Mouse (Mus musculus) embryonic facial prominence, embryonic 15.5 days (tissue): ENCODE measurements at regions not wholly inside any gene's neighbourhood (a gene's known extent, or its start where the extent isn't known, plus 50 kb on each side); places are given as distances from the start of the nearest gene placed in this dataset. TPM values are rescaled to one million over a fixed set of nuclear protein-coding genes. Genes with fewer than 3 reads are reported as not detected.

Experiments
- ATAC-seq: fragments of 200-750 bp; cut with Nextera tagmentation; 2 replicates; pipeline ENCODE4 v1.8.0; 2017; ENCODE audit warnings: low read depth, moderate TSS enrichment; ENCODE audit not compliant: insufficient number of reproducible peaks, low FRiP score, low TSS enrichment
- H3K27ac ChIP-seq: fragments of 300-500 bp; sonication (generic); replicated peaks from 2 replicates; pipeline ENCODE4 v1.5.1; 2015; ENCODE audit warnings: mild to moderate bottlenecking, inconsistent platforms
- H3K27me3 ChIP-seq: fragments of 300-500 bp; sonication (generic); 2 replicates; pipeline ENCODE4 v1.6.1; 2015; ENCODE audit warnings: inconsistent platforms
- H3K36me3 ChIP-seq: fragments of 300-500 bp; sonication (generic); 2 replicates; pipeline ENCODE4 v1.6.1; 2015; ENCODE audit warnings: mild to moderate bottlenecking, inconsistent platforms
- H3K4me1 ChIP-seq: fragments of 300-500 bp; sonication (generic); 2 replicates; pipeline ENCODE4 v1.6.1; 2015; ENCODE audit warnings: inconsistent platforms
- H3K4me2 ChIP-seq: fragments of 300-500 bp; sonication (generic); replicated peaks from 2 replicates; pipeline ENCODE4 v1.6.1; 2015; ENCODE audit warnings: mild to moderate bottlenecking, inconsistent platforms
- H3K4me3 ChIP-seq: fragments of 300-500 bp; sonication (generic); replicated peaks from 2 replicates; pipeline ENCODE4 v1.5.1; 2015; ENCODE audit warnings: mild to moderate bottlenecking, inconsistent platforms
- H3K9ac ChIP-seq: fragments of 300-500 bp; sonication (generic); 2 replicates; pipeline ENCODE4 v1.6.1; 2015; ENCODE audit warnings: inconsistent platforms
- H3K9me3 ChIP-seq: fragments of 300-500 bp; sonication (generic); replicated peaks from 2 replicates; pipeline ENCODE4 v1.6.1; 2016; ENCODE audit warnings: inconsistent platforms
- WGBS: fragments of 180-500 bp; shearing (Covaris S2); methylation state at CpG from one replicate; pipeline ENCODE4 v1.1.7; 2015; 5-methylcytosine and 5-hydroxymethylcytosine counted together
- microRNA-seq: library from miRNA; unstranded; fragments of <30 nt; microRNA quantifications from one replicate; pipeline ENCODE4, GENCODE M21; 2016; ENCODE audit warnings: borderline number of aligned reads

DNA sequence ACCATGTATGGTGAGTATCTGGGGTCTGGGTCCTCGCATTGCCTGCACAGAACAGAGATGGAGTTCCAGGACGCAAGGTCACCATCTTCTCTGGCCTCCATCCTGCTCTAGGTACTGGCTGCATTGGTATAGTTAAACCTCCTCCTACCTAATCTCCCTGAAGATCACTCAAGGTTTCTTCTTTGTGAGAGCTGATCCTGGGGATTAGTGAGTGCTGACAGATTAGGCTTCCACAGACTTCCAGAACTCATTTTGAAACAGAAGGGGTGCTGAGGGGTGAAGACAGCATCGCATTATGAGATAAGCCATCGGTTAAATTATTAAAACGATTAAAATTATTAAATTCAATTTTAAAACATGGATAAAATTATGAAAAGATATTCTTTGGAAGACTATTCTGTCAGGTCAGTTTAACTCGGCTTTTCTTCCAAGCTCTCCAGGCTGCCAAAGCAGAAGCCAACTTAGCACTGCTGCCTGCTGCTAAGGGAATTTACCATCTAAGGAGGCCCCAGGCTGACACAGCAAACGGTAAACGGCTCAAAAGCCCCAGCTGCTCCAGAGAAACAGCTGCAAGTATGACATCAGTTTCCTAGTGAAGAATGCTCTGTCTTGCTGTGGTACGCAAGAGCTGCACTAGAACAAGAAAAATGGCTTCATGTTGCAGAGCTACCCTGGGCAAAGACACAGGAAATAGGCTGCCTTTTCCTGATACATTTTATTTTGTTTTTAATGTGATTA lies 98.9 kb downstream of the Klhl6 start:
- H3K4me3 ChIP-seq, result no peak overlapping the region
- no peaks in the 10 kb centered on the region for H3K4me1 ChIP-seq
- no peaks in the 10 kb centered on the region for H3K9me3 ChIP-seq
- no peaks in the 10 kb centered on the region for H3K36me3 ChIP-seq
- 0 out of 2 replicates have a peak, but pooled peaks have one; percentile 60 for ATAC-seq
- peak overlapping the region; percentile 44; the same call in 1 of the 2 replicates for H3K27ac ChIP-seq
- 49% methylated on average over 9 of the region's 9 CpGs for WGBS
- H3K9ac ChIP-seq, result no peak overlapping the region
- H3K4me2 ChIP-seq, result no peak overlapping the region
- no peaks in the 10 kb centered on the region for H3K27me3 ChIP-seq

DNA sequence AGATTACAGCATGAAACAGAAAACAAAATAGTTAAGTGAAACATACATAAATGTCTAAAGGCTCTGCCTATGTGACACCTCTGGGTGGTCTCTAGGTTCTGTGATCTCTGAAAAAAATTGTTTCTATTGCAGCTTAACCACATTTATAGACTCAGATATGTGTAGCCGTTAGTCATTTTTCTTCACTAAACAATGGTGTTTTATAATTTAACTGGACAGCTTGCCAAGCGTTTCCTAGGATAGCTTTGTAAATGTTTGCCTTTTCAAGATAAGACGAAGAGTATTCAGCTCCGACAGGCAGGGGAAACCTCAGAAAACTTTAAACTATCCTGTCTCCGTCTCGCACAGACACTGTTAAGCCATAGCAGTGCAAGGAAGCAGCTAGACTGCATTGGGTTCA lies 98.3 kb downstream of the Klhl6 start:
- no peak overlapping the region for H3K4me3 ChIP-seq
- no peaks in the 10 kb centered on the region for H3K36me3 ChIP-seq
- H3K4me2 ChIP-seq, result no peak overlapping the region
- no peak overlapping the region for H3K9ac ChIP-seq
- H3K9me3 ChIP-seq, result no peaks in the 10 kb centered on the region
- no peak for ATAC-seq
- 61% methylated on average over 6 of the region's 6 CpGs for WGBS
- H3K4me1 ChIP-seq, result no peaks in the 10 kb centered on the region
- no peaks in the 10 kb centered on the region for H3K27me3 ChIP-seq
- H3K27ac ChIP-seq, result peak overlapping the region; percentile 44; the same call in 1 of the 2 replicates

DNA sequence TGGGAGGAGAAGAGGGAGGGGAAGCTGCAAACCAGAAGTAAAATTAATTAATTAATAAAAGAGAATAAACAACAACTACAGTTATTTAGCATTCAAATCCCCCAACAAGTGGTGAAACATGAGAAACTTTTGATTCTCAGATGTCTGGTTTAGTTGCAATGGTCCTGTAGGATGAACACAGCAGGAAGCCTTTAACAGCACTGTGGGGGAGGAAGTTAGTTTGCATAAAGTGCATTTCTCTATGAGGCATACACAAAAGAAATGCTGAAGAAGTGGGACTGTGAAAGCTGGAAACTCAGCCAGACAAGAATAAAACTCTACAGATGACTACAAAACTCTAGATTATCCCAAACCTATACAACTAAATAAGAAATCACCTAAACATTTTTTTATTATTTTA lies 96.2 kb downstream of the Klhl6 start:
- no peak overlapping the region for H3K9ac ChIP-seq
- ATAC-seq, result no peak
- H3K27me3 ChIP-seq, result no peaks in the 10 kb centered on the region
- H3K27ac ChIP-seq, result no peak overlapping the region
- no peaks in the 10 kb centered on the region for H3K4me1 ChIP-seq
- no peaks in the 10 kb centered on the region for H3K36me3 ChIP-seq
- no peak overlapping the region for H3K4me3 ChIP-seq
- no peaks in the 10 kb centered on the region for H3K9me3 ChIP-seq
- no peak overlapping the region for H3K4me2 ChIP-seq

DNA sequence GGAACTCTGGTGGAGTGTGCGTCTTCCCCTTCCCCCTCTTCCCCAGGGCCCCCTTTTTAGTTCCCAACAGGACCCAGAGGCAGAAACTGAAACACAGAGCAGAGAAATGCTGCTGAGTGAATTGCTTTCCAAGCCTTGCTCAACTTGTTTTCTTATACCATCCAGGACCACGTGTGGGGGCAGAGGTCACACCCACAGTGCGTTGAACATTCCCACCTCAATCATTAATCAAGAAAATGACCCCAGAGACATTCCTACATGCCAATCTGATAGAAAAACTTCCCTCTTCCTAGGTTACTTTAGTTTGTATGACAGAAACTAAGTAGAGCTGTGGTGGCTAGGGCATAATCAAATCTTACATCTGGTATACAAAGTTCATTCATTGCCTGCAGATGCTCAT lies 93.3 kb downstream of the Klhl6 start:
- no peak overlapping the region for H3K9ac ChIP-seq
- no peaks in the 10 kb centered on the region for H3K4me1 ChIP-seq
- H3K27me3 ChIP-seq, result no peaks in the 10 kb centered on the region
- 43% methylated on average over 3 of the region's 3 CpGs for WGBS
- no peak overlapping the region for H3K4me3 ChIP-seq
- H3K27ac ChIP-seq, result no peak overlapping the region
- H3K36me3 ChIP-seq, result no peaks in the 10 kb centered on the region
- no peak for ATAC-seq
- no peak overlapping the region for H3K4me2 ChIP-seq
- H3K9me3 ChIP-seq, result no peaks in the 10 kb centered on the region

DNA sequence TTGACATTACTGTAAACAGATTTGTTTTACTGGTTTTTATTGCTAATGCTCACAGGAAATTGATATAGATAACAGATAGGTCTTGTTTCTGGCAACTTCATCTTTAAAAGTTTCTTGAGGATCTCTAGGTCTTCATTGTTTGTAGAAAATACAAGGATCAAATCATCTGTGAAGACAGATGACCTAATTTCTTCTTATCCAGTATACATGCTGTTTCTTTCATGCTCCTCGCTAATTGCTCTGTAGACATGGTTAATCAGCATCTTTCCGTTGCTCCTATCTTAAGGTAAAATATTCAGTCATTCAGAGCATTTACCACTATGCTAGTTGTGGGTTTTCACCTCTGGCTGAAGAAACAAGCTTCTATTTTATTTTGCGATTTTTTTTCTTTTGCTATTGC lies 91.4 kb downstream of the Klhl6 start:
- ATAC-seq, result no peak
- no peaks in the 10 kb centered on the region for H3K9me3 ChIP-seq
- no peaks in the 10 kb centered on the region for H3K27me3 ChIP-seq
- H3K36me3 ChIP-seq, result no peaks in the 10 kb centered on the region
- H3K9ac ChIP-seq, result no peak overlapping the region
- H3K27ac ChIP-seq, result no peak overlapping the region
- H3K4me3 ChIP-seq, result no peak overlapping the region
- 86% methylated on average over 3 of the region's 3 CpGs for WGBS
- no peak overlapping the region for H3K4me2 ChIP-seq
- no peaks in the 10 kb centered on the region for H3K4me1 ChIP-seq

DNA sequence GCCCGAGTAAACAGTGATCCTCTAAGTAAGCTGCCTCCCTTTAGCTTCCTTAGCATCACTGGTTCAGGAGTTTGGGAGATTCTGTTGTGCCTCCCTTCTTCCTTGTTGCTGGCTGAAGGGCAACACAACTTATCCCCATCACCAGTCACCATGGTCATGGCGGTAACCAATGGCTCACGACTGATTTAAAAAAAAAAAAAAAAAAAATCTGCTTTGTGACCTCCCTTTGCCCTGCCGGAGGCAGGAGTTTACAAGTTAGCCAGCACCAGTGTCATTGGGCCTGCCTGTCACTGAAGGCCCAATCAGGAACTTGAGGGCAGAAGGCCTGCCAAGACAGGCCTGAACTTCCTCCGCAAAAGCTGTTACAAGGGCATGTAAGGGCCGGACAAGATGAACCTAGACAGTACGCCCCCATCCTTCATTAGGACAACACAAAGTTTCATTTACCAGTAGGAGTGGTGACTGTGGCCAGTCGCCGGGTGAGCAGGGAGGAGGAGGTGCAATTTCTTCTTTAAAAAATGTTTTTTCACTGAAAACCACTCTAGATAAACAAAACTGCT lies 88.3 kb downstream of the Klhl6 start:
- ATAC-seq, result no peak

More for the DNA sequence above, 88.3 kb downstream of the Klhl6 start:
- WGBS, result 77% methylated on average over 9 of the region's 9 CpGs
- no peak overlapping the region for H3K4me3 ChIP-seq
- no peak overlapping the region for H3K9ac ChIP-seq
- no peak overlapping the region for H3K27ac ChIP-seq
- H3K27me3 ChIP-seq, result no peaks in the 10 kb centered on the region
- H3K4me1 ChIP-seq, result no peaks in the 10 kb centered on the region
- H3K9me3 ChIP-seq, result no peaks in the 10 kb centered on the region
- H3K4me2 ChIP-seq, result no peak overlapping the region
- H3K36me3 ChIP-seq, result no peaks in the 10 kb centered on the region

Small RNAs in the stretch of these regions (microRNA-seq; reads per million reads assigned to microRNA genes)
- not detected for gene Gm27883
